Mouse (Mus musculus): ENCODE measurements around the gene Brinp2. TPM values are rescaled to one million over a fixed set of nuclear protein-coding genes. Genes with fewer than 3 reads are reported as not detected.

Gene Brinp2
- total and polyA plus RNA-seq, 3 experiments, result 0.20 to 0.25 (median 0.21) TPM

- H3K9ac ChIP-seq (ENCODE audit: low read depth, low read length), result no peak overlapping the region
- no peak overlapping the region for H3K27ac ChIP-seq
- WGBS, result 46% methylated on average over 2 of the region's 2 CpGs
- H3K79me2 ChIP-seq (replicated peaks; ENCODE audit: control insufficient read depth, insufficient read depth, low read length), result no peaks in the 10 kb centered on the region
- H3K36me3 ChIP-seq (ENCODE audit: control insufficient read depth, insufficient read depth, low read length), result no peaks in the 10 kb centered on the region
- intact Hi-C loops (cut with DNase I), result no loop called here
- no peaks in the 10 kb centered on the region for H3K4me1 ChIP-seq (ENCODE audit: control insufficient read depth, insufficient read depth, low read length)
- DNase-seq, result no peak
- no peaks in the 10 kb centered on the region for H3K27me3 ChIP-seq (ENCODE audit: control insufficient read depth, insufficient read depth, low read length)
- TF ChIP-seq CTCF (IDR thresholded peaks at IDR 0.05), result no peak
- no peak for TF ChIP-seq POLR2A (IDR thresholded peaks at IDR 0.05; ENCODE audit: insufficient read depth, low read depth, low read length)
- no peak for TF ChIP-seq EP300 (IDR thresholded peaks at IDR 0.05; ENCODE audit: insufficient read depth, low read depth, low read length)
- no peak overlapping the region for H3K4me3 ChIP-seq
These were observed 128.9 kb downstream of the Brinp2 start for GRCm38 (mm10) chr1:158227239-158227638.

GRCm38 (mm10) chr1:158226689-158227088 is 129.4 kb downstream of the Brinp2 start:
- no peak for DNase-seq
- Histone ChIP-seq H3K4me3 (no peak overlapping the region), H3K4me1 (ENCODE audit: control insufficient read depth, insufficient read depth, low read length) (no peaks in the 10 kb centered on the region), H3K79me2 (replicated peaks; ENCODE audit: control insufficient read depth, insufficient read depth, low read length) (no peaks in the 10 kb centered on the region), H3K27ac (no peak overlapping the region), H3K36me3 (ENCODE audit: control insufficient read depth, insufficient read depth, low read length) (no peaks in the 10 kb centered on the region), H3K9ac (ENCODE audit: low read depth, low read length) (no peak overlapping the region), H3K27me3 (ENCODE audit: control insufficient read depth, insufficient read depth, low read length) (no peaks in the 10 kb centered on the region)
- WGBS, result 31% methylated on average over 2 of the region's 2 CpGs
- intact Hi-C loops (cut with DNase I), result no loop called here
- TF ChIP-seq EP300 (IDR thresholded peaks at IDR 0.05; ENCODE audit: insufficient read depth, low read depth, low read length), result no peak
- TF ChIP-seq POLR2A (IDR thresholded peaks at IDR 0.05; ENCODE audit: insufficient read depth, low read depth, low read length), result no peak
- TF ChIP-seq CTCF (IDR thresholded peaks at IDR 0.05), result no peak

- H3K79me2 ChIP-seq (replicated peaks; ENCODE audit: control insufficient read depth, insufficient read depth, low read length), result no peaks in the 10 kb centered on the region
- H3K27ac ChIP-seq, result no peak overlapping the region
- H3K9ac ChIP-seq (ENCODE audit: low read depth, low read length), result no peak overlapping the region
- 63% methylated on average over 4 of the region's 4 CpGs for WGBS
- H3K27me3 ChIP-seq (ENCODE audit: control insufficient read depth, insufficient read depth, low read length), result no peaks in the 10 kb centered on the region
- no peaks in the 10 kb centered on the region for H3K4me1 ChIP-seq (ENCODE audit: control insufficient read depth, insufficient read depth, low read length)
- H3K36me3 ChIP-seq (ENCODE audit: control insufficient read depth, insufficient read depth, low read length), result no peaks in the 10 kb centered on the region
- DNase-seq, result no peak
- intact Hi-C loops (cut with DNase I), result no loop called here
- TF ChIP-seq POLR2A (IDR thresholded peaks at IDR 0.05; ENCODE audit: insufficient read depth, low read depth, low read length) (no peak), EP300 (IDR thresholded peaks at IDR 0.05; ENCODE audit: insufficient read depth, low read depth, low read length) (no peak), CTCF (IDR thresholded peaks at IDR 0.05) (no peak)
- H3K4me3 ChIP-seq, result no peak overlapping the region
These were observed 135.1 kb downstream of the Brinp2 start for GRCm38 (mm10) chr1:158221048-158221447.

- no peak overlapping the region for H3K9ac ChIP-seq (ENCODE audit: low read depth, low read length)
- H3K27ac ChIP-seq, result no peak overlapping the region
- DNase-seq, result no peak
- intact Hi-C loops (cut with DNase I), result no loop called here
- no peaks in the 10 kb centered on the region for H3K36me3 ChIP-seq (ENCODE audit: control insufficient read depth, insufficient read depth, low read length)
- TF ChIP-seq CTCF (IDR thresholded peaks at IDR 0.05) (no peak), EP300 (IDR thresholded peaks at IDR 0.05; ENCODE audit: insufficient read depth, low read depth, low read length) (no peak), POLR2A (IDR thresholded peaks at IDR 0.05; ENCODE audit: insufficient read depth, low read depth, low read length) (no peak)
- 83% methylated on average over 4 of the region's 4 CpGs for WGBS
- no peaks in the 10 kb centered on the region for H3K27me3 ChIP-seq (ENCODE audit: control insufficient read depth, insufficient read depth, low read length)
- H3K4me1 ChIP-seq (ENCODE audit: control insufficient read depth, insufficient read depth, low read length), result no peaks in the 10 kb centered on the region
- no peak overlapping the region for H3K4me3 ChIP-seq
- no peaks in the 10 kb centered on the region for H3K79me2 ChIP-seq (replicated peaks; ENCODE audit: control insufficient read depth, insufficient read depth, low read length)
These were observed 136.0 kb downstream of the Brinp2 start for GRCm38 (mm10) chr1:158220148-158220547.

- intact Hi-C loops (cut with DNase I), result no loop called here
- H3K4me3 ChIP-seq, result no peak overlapping the region
- H3K79me2 ChIP-seq (replicated peaks; ENCODE audit: control insufficient read depth, insufficient read depth, low read length), result no peaks in the 10 kb centered on the region
- H3K4me1 ChIP-seq (ENCODE audit: control insufficient read depth, insufficient read depth, low read length), result no peaks in the 10 kb centered on the region
- 50% methylated on average over 1 of the region's 1 CpGs for WGBS
- DNase-seq, result no peak
- no peaks in the 10 kb centered on the region for H3K36me3 ChIP-seq (ENCODE audit: control insufficient read depth, insufficient read depth, low read length)
- no peak overlapping the region for H3K9ac ChIP-seq (ENCODE audit: low read depth, low read length)
- TF ChIP-seq POLR2A (IDR thresholded peaks at IDR 0.05; ENCODE audit: insufficient read depth, low read depth, low read length) (no peak), CTCF (IDR thresholded peaks at IDR 0.05) (no peak), EP300 (IDR thresholded peaks at IDR 0.05; ENCODE audit: insufficient read depth, low read depth, low read length) (no peak)
- H3K27me3 ChIP-seq (ENCODE audit: control insufficient read depth, insufficient read depth, low read length), result no peaks in the 10 kb centered on the region
- H3K27ac ChIP-seq, result no peak overlapping the region
These were observed 137.4 kb downstream of the Brinp2 start for GRCm38 (mm10) chr1:158218750-158219149.

- Histone ChIP-seq H3K4me1 (ENCODE audit: control insufficient read depth, insufficient read depth, low read length) (no peaks in the 10 kb centered on the region), H3K27ac (no peak overlapping the region), H3K79me2 (replicated peaks; ENCODE audit: control insufficient read depth, insufficient read depth, low read length) (no peaks in the 10 kb centered on the region), H3K36me3 (ENCODE audit: control insufficient read depth, insufficient read depth, low read length) (no peaks in the 10 kb centered on the region), H3K4me3 (no peak overlapping the region), H3K27me3 (ENCODE audit: control insufficient read depth, insufficient read depth, low read length) (no peaks in the 10 kb centered on the region), H3K9ac (ENCODE audit: low read depth, low read length) (no peak overlapping the region)
- DNase-seq, result no peak
- 40% methylated on average over 2 of the region's 2 CpGs for WGBS
- intact Hi-C loops (cut with DNase I), result no loop called here
- TF ChIP-seq CTCF (IDR thresholded peaks at IDR 0.05) (no peak), POLR2A (IDR thresholded peaks at IDR 0.05; ENCODE audit: insufficient read depth, low read depth, low read length) (no peak), EP300 (IDR thresholded peaks at IDR 0.05; ENCODE audit: insufficient read depth, low read depth, low read length) (no peak)
These were observed 137.8 kb downstream of the Brinp2 start for GRCm38 (mm10) chr1:158218294-158218693.

Measured in heart, adult 2 months (tissue).